Mouse (Mus musculus): ENCODE measurements at regions not wholly inside any gene's neighbourhood (a gene's known extent, or its start where the extent isn't known, plus 50 kb on each side); places are given as distances from the start of the nearest gene placed in this dataset.

DNA sequence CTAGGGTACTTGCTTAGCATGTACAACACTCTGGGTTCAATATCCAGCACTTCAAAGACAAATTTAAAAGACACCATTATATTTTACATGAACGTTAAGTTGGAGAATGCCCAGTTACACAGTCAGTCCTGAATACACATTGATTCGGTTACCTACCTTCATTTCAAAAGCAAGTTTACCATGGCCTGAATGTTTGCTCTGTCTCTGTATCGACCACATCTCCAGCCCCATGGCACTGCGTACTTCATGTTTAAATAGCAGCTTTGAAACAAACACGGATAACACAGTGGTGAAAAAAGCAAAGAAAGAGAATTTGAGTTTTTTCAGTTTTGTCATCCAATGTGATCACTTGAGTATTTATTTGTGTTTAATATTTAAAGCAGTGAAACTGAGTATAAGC lies 254.1 kb upstream of the Plxna2 start:
- H3K36me3 ChIP-seq (ENCODE audit: control insufficient read depth, insufficient read depth, low read length), result no peaks in the 10 kb centered on the region
- no peak overlapping the region for H3K9ac ChIP-seq (ENCODE audit: low read depth, low read length)
- H3K27ac ChIP-seq (replicated peaks; ENCODE audit: low read depth, low read length), result no peak overlapping the region
- no peak overlapping the region for H3K4me3 ChIP-seq (ENCODE audit: low read depth, low read length)
- no peak for DNase-seq (ENCODE audit: low spot score)
- no peaks in the 10 kb centered on the region for H3K4me1 ChIP-seq (ENCODE audit: control insufficient read depth, insufficient read depth, low read length)
- WGBS, result 77% methylated on average over 5 of the region's 5 CpGs
- H3K4me2 ChIP-seq (ENCODE audit: low read depth, low read length), result no peak overlapping the region
- H3K9me3 ChIP-seq (ENCODE audit: control insufficient read depth, low read length), result no peaks in the 10 kb centered on the region
- ATAC-seq (ENCODE audit: low read depth), result no peak
- H3K27me3 ChIP-seq (replicated peaks; ENCODE audit: control insufficient read depth, insufficient read depth, low read length), result no peaks in the 10 kb centered on the region

DNA sequence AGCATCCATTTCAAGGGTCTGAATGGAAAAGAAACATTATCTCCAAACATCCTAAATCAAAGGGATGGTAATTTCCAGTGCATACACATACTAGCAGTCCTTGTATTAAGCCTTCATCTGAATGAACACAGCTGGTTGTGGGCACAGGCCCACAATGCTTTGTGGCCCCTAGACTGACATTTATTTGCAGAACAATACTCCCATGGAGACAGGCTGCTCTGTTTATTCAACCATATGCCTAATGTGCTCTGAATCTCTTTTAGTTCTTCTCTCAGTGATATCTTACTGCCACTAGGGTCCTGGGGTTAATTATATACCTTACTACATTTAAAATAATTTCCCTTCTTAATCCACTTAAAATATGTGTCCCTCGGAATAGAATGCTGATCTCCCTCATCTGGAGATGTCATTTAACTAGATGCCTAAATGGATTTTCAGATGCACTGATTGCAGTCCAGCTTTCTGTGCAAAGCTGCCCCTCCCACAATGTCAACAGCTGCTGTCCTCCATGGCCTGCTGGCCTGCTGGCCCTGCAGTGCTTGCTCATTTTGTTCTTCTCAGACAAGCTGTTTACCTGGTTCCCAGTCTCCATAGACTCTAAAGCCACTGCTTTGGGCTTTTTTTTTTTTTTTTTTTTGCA lies 254.8 kb upstream of the Plxna2 start:
- Histone ChIP-seq H3K27ac (replicated peaks; ENCODE audit: low read depth, low read length) (no peak overlapping the region), H3K4me2 (ENCODE audit: low read depth, low read length) (no peak overlapping the region), H3K4me1 (ENCODE audit: control insufficient read depth, insufficient read depth, low read length) (no peaks in the 10 kb centered on the region), H3K27me3 (replicated peaks; ENCODE audit: control insufficient read depth, insufficient read depth, low read length) (no peaks in the 10 kb centered on the region), H3K4me3 (ENCODE audit: low read depth, low read length) (no peak overlapping the region), H3K36me3 (ENCODE audit: control insufficient read depth, insufficient read depth, low read length) (no peaks in the 10 kb centered on the region), H3K9me3 (ENCODE audit: control insufficient read depth, low read length) (no peaks in the 10 kb centered on the region), H3K9ac (ENCODE audit: low read depth, low read length) (no peak overlapping the region)
- peak; percentile 65 for ATAC-seq (ENCODE audit: low read depth)
- 24% methylated on average over 1 of the region's 1 CpGs for WGBS
- peak; percentile 47 for DNase-seq (ENCODE audit: low spot score)

DNA sequence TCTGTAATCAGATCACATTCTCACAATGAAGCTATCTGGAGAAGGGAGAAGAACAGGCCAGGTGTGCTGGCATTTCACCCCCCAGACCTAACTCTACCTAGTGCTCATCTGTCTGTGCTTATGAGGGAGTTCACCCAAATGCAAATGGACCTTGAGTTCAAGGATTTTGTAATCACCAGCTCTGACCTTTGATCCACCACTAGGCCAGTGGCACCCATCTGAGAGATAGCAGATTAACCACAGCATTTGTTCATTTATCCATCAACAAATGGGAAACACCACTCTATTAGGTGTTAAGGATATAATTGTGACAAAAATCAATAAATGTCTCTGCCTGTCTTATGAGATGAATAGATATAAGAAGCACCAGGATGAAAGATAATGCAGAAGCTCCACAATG lies 255.7 kb upstream of the Plxna2 start:
- ATAC-seq (ENCODE audit: low read depth) (no peak), DNase-seq (ENCODE audit: low spot score) (no peak)
- Histone ChIP-seq H3K4me2 (ENCODE audit: low read depth, low read length) (no peak overlapping the region), H3K4me1 (ENCODE audit: control insufficient read depth, insufficient read depth, low read length) (no peaks in the 10 kb centered on the region), H3K4me3 (ENCODE audit: low read depth, low read length) (no peak overlapping the region), H3K9me3 (ENCODE audit: control insufficient read depth, low read length) (no peaks in the 10 kb centered on the region), H3K36me3 (ENCODE audit: control insufficient read depth, insufficient read depth, low read length) (no peaks in the 10 kb centered on the region), H3K27me3 (replicated peaks; ENCODE audit: control insufficient read depth, insufficient read depth, low read length) (no peaks in the 10 kb centered on the region), H3K27ac (replicated peaks; ENCODE audit: low read depth, low read length) (no peak overlapping the region), H3K9ac (ENCODE audit: low read depth, low read length) (no peak overlapping the region)

DNA sequence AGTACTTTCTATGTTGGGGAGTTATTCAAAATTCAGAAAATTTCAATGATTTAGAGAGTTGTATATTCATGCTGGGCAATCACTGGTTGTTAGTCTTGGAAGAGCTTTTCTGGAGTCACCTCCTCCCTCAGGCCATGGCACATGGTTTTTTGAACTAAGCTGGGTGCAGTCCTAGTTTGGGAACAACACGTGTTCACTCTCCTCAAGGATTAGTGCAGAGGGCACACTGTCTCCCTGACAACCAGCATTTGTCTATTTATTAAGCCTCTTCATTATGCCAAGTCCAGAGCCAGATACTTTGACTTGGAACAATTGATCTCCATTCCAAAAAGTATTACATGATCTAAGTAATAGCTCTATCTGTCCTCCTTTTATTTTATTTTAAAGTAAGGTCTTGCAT lies 256.7 kb upstream of the Plxna2 start:
- H3K4me3 ChIP-seq (ENCODE audit: low read depth, low read length), result no peak overlapping the region
- no peak overlapping the region for H3K9ac ChIP-seq (ENCODE audit: low read depth, low read length)
- no peak overlapping the region for H3K27ac ChIP-seq (replicated peaks; ENCODE audit: low read depth, low read length)
- DNase-seq (ENCODE audit: low spot score) (no peak), ATAC-seq (ENCODE audit: low read depth) (no peak)
- H3K9me3 ChIP-seq (ENCODE audit: control insufficient read depth, low read length), result no peaks in the 10 kb centered on the region
- no peaks in the 10 kb centered on the region for H3K36me3 ChIP-seq (ENCODE audit: control insufficient read depth, insufficient read depth, low read length)
- no peaks in the 10 kb centered on the region for H3K27me3 ChIP-seq (replicated peaks; ENCODE audit: control insufficient read depth, insufficient read depth, low read length)
- 41% methylated on average over 1 of the region's 1 CpGs for WGBS
- H3K4me2 ChIP-seq (ENCODE audit: low read depth, low read length), result no peak overlapping the region
- H3K4me1 ChIP-seq (ENCODE audit: control insufficient read depth, insufficient read depth, low read length), result no peaks in the 10 kb centered on the region

DNA sequence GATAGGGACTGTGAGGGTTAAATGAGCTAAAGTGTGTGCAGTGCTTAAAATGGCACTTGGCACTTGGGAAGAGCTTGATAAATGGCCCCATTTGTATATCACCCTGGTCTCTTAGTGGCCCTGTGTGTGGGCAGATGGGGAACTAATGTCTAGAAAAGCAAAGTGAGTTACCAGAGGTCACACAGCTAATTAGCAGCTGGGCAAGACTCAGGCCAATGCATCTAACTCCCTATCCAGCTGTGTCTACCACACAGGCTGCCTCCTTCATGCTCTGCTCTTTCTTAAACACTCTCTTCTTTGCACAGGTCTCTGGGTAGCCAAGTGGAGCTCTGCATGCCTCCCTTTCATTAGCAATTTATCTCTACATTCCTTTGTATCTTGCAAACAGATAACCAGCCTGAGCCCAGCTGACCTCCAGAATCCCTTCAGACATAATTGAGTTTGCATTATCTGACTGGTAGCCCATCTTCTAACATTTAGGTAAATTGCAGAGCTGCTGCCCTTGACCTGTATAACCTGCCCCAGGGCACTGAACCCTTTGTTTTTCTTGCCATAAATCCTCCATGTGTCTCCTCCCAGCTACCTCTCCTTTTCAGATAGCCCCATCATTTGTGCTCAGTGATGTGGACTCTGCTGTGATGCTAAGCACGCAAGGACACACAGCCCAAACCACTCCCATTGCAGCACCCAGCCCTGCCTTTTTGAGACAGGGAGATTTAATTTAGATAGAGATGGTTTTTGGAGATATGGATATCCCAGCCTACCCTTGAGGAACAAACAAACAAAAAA lies 263.5 kb upstream of the Plxna2 start:
- no peak for ATAC-seq (ENCODE audit: low read depth)
- WGBS, result 67% methylated on average over 1 of the region's 1 CpGs

DNA sequence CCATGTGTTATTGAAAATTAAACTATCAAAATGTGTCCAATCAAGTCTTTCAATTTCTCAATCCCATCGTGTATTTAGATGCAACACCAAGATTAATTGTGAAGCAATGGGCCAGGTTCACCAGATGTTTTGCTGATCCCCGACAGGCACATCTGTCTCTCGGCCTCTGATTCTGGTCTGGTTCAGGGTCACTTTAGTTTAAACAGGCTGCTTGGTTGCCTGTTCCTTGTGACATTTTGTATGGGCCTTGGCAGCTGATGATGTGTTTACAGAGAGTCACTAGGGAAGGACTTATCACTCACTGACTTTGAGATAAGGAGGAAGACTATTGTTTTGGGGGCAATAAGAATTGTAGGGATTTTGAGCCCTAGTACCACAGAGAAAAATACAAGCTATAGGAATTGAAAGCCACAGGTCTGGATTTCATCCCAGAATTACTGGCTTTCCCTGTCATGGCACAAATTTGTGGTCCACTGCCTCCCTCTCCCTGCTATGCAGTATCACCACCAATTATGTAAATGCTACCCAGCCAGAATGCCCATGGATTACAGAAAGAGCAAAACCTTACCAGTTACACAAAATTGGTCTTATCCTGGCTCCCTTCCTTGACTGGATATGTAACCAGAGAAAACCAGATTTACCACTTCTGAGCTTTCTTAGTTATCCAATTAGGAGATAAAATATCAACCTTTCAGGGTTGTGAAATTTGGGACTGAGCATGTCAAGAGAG lies 272.5 kb upstream of the Plxna2 start:
- Histone ChIP-seq H3K27ac (replicated peaks; ENCODE audit: low read depth, low read length) (no peak overlapping the region), H3K4me2 (ENCODE audit: low read depth, low read length) (no peak overlapping the region), H3K4me1 (ENCODE audit: control insufficient read depth, insufficient read depth, low read length) (no peaks in the 10 kb centered on the region), H3K9ac (ENCODE audit: low read depth, low read length) (no peak overlapping the region), H3K36me3 (ENCODE audit: control insufficient read depth, insufficient read depth, low read length) (no peaks in the 10 kb centered on the region), H3K4me3 (ENCODE audit: low read depth, low read length) (no peak overlapping the region), H3K9me3 (ENCODE audit: control insufficient read depth, low read length) (no peaks in the 10 kb centered on the region), H3K27me3 (replicated peaks; ENCODE audit: control insufficient read depth, insufficient read depth, low read length) (no peaks in the 10 kb centered on the region)
- WGBS, result 46% methylated on average over 3 of the region's 3 CpGs
- peak; percentile 76; the same call in 1 of the 2 replicates for ATAC-seq (ENCODE audit: low read depth)
- DNase-seq (ENCODE audit: low spot score), result peak; percentile 85

More for the DNA sequence above, 263.5 kb upstream of the Plxna2 start:
- DNase-seq (ENCODE audit: low spot score), result no peak
- no peaks in the 10 kb centered on the region for H3K9me3 ChIP-seq (ENCODE audit: control insufficient read depth, low read length)
- H3K4me3 ChIP-seq (ENCODE audit: low read depth, low read length), result no peak overlapping the region
- H3K4me2 ChIP-seq (ENCODE audit: low read depth, low read length), result no peak overlapping the region
- no peaks in the 10 kb centered on the region for H3K4me1 ChIP-seq (ENCODE audit: control insufficient read depth, insufficient read depth, low read length)
- no peak overlapping the region for H3K9ac ChIP-seq (ENCODE audit: low read depth, low read length)
- no peaks in the 10 kb centered on the region for H3K27me3 ChIP-seq (replicated peaks; ENCODE audit: control insufficient read depth, insufficient read depth, low read length)
- H3K36me3 ChIP-seq (ENCODE audit: control insufficient read depth, insufficient read depth, low read length), result no peaks in the 10 kb centered on the region
- H3K27ac ChIP-seq (replicated peaks; ENCODE audit: low read depth, low read length), result no peak overlapping the region

DNA sequence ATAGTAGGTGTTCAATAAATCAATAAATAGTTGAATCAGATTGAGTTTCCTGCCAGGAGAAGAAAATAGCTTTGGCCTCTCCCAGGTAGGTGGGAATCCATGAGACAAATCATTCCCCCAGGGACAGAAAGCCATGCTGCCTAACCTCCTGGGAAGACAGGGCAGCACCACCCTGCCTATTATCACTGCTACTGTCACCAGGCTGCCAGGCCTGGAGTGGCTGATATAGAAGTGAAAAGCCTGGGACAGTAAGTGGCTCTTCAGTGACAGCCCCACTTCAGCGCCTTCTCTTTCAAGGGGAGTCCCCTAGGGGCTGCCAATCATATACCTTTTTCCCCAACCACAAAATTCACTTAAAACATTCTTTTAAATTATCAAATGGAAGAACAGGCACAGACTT lies 275.4 kb upstream of the Plxna2 start:
- Histone ChIP-seq H3K9me3 (ENCODE audit: control insufficient read depth, low read length) (no peaks in the 10 kb centered on the region), H3K4me3 (ENCODE audit: low read depth, low read length) (no peak overlapping the region), H3K27ac (replicated peaks; ENCODE audit: low read depth, low read length) (no peak overlapping the region), H3K9ac (ENCODE audit: low read depth, low read length) (no peak overlapping the region), H3K36me3 (ENCODE audit: control insufficient read depth, insufficient read depth, low read length) (no peaks in the 10 kb centered on the region), H3K4me2 (ENCODE audit: low read depth, low read length) (no peak overlapping the region), H3K4me1 (ENCODE audit: control insufficient read depth, insufficient read depth, low read length) (no peaks in the 10 kb centered on the region), H3K27me3 (replicated peaks; ENCODE audit: control insufficient read depth, insufficient read depth, low read length) (no peaks in the 10 kb centered on the region)
- no peak for DNase-seq (ENCODE audit: low spot score)
- WGBS, result 50% methylated on average over 1 of the region's 1 CpGs
- no peak for ATAC-seq (ENCODE audit: low read depth)

DNA sequence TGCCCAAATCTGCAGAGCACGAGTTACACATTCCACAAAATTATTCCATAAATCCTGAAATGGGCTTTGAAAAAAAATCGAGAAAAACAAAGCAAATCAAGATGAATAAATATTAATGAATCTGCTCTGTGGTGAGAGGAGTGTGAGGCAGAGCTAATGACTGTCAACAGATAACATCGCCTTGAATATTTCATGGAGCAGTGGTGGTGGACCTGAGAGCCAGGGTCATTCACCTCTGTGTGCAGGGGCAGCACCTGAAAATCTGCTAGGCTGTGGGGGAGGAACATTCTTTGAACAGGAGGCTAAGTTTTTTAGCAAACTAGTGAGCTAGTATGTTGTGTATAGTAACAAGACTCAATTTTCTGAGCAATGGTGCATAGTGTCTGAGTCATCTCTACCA lies 276.3 kb upstream of the Plxna2 start:
- ATAC-seq (ENCODE audit: low read depth) (no peak), DNase-seq (ENCODE audit: low spot score) (no peak)
- H3K9ac ChIP-seq (ENCODE audit: low read depth, low read length), result no peak overlapping the region
- H3K4me3 ChIP-seq (ENCODE audit: low read depth, low read length), result no peak overlapping the region
- H3K4me2 ChIP-seq (ENCODE audit: low read depth, low read length), result no peak overlapping the region
- 40% methylated on average over 3 of the region's 3 CpGs for WGBS
- no peaks in the 10 kb centered on the region for H3K9me3 ChIP-seq (ENCODE audit: control insufficient read depth, low read length)
- H3K36me3 ChIP-seq (ENCODE audit: control insufficient read depth, insufficient read depth, low read length), result no peaks in the 10 kb centered on the region
- H3K4me1 ChIP-seq (ENCODE audit: control insufficient read depth, insufficient read depth, low read length), result no peaks in the 10 kb centered on the region
- no peaks in the 10 kb centered on the region for H3K27me3 ChIP-seq (replicated peaks; ENCODE audit: control insufficient read depth, insufficient read depth, low read length)
- no peak overlapping the region for H3K27ac ChIP-seq (replicated peaks; ENCODE audit: low read depth, low read length)
